Mouse (Mus musculus): Measurements from ENCODE around the gene Sbp.

The Sbp gene

DNA sequence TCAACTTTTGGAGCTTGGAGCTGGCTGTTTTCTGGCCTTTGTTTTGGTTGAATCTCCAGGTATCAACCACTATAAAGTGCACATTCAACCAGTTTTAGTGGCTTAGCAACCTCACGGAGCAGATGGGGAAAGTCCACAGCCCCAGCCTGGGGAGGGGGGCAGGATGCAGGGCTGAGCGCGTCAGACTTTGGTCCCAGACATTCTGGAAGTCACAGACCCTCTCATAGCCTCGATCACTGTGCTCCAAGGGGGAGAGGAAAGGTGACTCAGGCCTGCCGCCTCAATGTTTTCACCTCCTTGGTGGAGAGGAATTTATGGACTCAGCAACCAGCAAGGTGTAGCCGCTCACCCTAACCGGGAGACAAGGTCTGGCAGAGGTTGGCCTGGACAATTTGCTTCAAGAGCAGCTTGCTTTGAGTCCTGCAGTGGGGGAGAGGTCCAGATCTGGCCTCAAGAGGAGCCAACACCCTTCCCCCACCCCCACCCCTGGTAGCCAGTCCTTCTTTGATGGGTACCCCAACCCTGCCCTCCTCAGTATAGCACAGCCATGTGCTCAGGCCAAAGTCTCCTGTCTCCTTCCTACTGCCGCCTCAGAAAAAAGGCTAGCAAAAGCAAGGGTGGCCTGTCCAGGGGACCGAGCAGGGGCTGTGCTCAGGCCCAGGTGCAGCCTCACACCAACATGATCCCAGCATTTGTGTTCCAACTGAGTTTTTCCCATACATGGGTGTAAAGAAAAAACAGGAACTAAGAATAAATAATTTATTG, 51.5 kb downstream of the Sbp start:
- DNase-seq, result peak; percentile 86

- DNase-seq, result peak; percentile 96
These were observed 52.3 kb downstream of the Sbp start for GRCm38 (mm10) chr17:23993559-23994428.

DNA sequence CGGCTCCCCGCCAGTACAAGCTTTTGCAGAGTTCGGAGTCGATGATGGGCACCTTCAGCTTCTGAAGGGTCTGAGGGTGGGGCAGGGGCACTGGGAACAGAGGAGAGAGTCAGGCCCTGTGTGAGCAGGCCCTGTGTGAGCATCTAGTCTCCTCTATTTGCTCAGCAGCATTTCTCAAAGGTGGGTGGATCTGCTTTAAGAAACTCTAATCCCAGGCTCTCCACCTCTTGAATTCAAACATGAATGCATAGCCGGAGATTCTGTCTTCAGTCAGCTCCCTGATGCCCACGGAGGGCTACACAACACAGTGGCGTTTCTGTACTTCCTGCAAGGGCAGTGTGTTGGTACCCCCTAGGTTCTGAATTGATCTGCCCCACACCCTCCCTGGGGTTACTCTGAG, 53.2 kb downstream of the Sbp start:
- DNase-seq, result no peak

Measured in kidney, adult 9 months (tissue).